Mouse (Mus musculus) liver, postnatal 0 days (tissue): ENCODE data around the gene Rexo1.

Source experiments
- CTCF ChIP-seq: sonication (generic); IDR thresholded peaks from 2 replicates; pipeline ENCODE4 v1.5.1; 2016; ENCODE audit warnings: antibody characterized with exemption, low read depth
- EP300 ChIP-seq: IDR thresholded peaks from 2 replicates; pipeline ENCODE4 v1.6.1; 2016; ENCODE audit warnings: antibody characterized with exemption, low read depth, mild to moderate bottlenecking

DNA sequence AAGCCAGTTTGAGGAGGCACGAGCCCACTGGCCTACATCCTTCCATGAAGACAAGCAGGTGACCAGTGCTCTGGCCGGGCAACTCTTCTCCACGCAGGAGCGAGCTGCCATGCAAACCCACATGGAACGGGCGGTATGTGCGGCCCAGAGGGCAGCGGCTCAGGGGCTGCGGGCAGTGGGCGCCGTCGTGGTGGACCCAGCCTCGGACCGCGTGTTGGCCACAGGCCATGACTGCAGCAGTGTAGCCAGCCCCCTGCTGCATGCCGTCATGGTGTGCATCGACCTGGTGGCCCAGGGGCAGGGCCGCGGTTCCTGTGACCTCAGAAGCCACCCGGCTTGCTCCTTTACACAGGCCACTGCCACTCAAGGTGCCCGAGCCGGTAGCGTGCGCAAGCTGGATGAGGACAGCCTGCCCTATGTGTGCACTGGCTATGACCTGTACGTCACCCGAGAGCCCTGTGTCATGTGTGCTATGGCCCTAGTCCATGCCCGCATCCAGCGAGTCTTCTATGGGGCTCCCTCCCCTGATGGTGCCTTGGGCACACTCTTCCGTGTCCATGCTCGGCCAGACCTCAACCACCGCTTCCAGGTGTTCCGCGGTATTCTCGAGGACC lies 45.5 kb upstream of the Rexo1 start:
- TF ChIP-seq CTCF (no peak), EP300 (no peak)
